Comparison of ENCODE assay signal across 7 mouse cellular contexts in genomic region chr14:79203496-79204158, GRCm38 (mm10). TPM values are rescaled to one million over a fixed set of nuclear protein-coding genes. Genes with fewer than 3 reads are reported as not detected.
DNase-seq lines count a peak whose midpoint lies in the region; ATAC-seq and TF ChIP-seq lines count a peak whose summit lies in the region.

No protein-coding gene starts in this region.

- 30% methylated on average over 12 of the region's 12 CpGs for WGBS in lung, postnatal 0 days
- WGBS in embryonic facial prominence, embryonic 14.5 days, result 12% methylated on average over 12 of the region's 12 CpGs
- 12% methylated on average over 12 of the region's 12 CpGs for WGBS in hindbrain, postnatal 0 days
- 22% methylated on average over 12 of the region's 12 CpGs for WGBS in olfactory bulb, adult 2 months

- H3K36me3 ChIP-seq in lung, postnatal 0 days (ENCODE audit: insufficient read depth, low read length), result 0 out of 2 replicates have a peak, but pooled peaks cover 4% of the 10 kb centered on the region
- no peaks in the 10 kb centered on the region for H3K36me3 ChIP-seq in embryonic facial prominence, embryonic 14.5 days (ENCODE audit: control insufficient read depth, insufficient read depth, low read length)
- no peaks in the 10 kb centered on the region for H3K36me3 ChIP-seq in hindbrain, postnatal 0 days (ENCODE audit: insufficient read depth, low read length)

- no peak overlapping the region for H3K9ac ChIP-seq in lung, postnatal 0 days (replicated peaks; ENCODE audit: low read depth)
- peak overlapping the region; percentile 15; the same call in 1 of the 2 replicates for H3K9ac ChIP-seq in embryonic facial prominence, embryonic 14.5 days (ENCODE audit: low read depth, low read length)
- no peak overlapping the region for H3K9ac ChIP-seq in hindbrain, postnatal 0 days (replicated peaks; ENCODE audit: low read length)

- TF ChIP-seq CTCF in lung, postnatal 0 days (IDR thresholded peaks at IDR 0.05), result no peak
- no peak for TF ChIP-seq CTCF in hindbrain, postnatal 0 days (IDR thresholded peaks at IDR 0.05; ENCODE audit: low read depth)
- TF ChIP-seq CTCF in olfactory bulb, adult 2 months (IDR thresholded peaks at IDR 0.05; ENCODE audit: insufficient read depth, low read depth, low read length), result no peak

- peak; percentile 25 for ATAC-seq in lung, postnatal 0 days
- peak; percentile 87 for ATAC-seq in embryonic facial prominence, embryonic 14.5 days (ENCODE audit: low read depth)
- peak; percentile 86 for ATAC-seq in hindbrain, postnatal 0 days
- ATAC-seq in granulocyte monocyte progenitor cell, adult 5-6 weeks (replicated peaks; ENCODE audit: poor library complexity, severe bottlenecking), result no peak

- no peak for TF ChIP-seq POLR2A in olfactory bulb, adult 2 months (IDR thresholded peaks at IDR 0.05; ENCODE audit: insufficient read depth, low read depth, low read length)

- H3K27me3 ChIP-seq in lung, postnatal 0 days (replicated peaks; ENCODE audit: insufficient read depth, low read length), result no peaks in the 10 kb centered on the region
- no peaks in the 10 kb centered on the region for H3K27me3 ChIP-seq in embryonic facial prominence, embryonic 14.5 days (replicated peaks; ENCODE audit: control insufficient read depth, insufficient read depth, low read length)
- H3K27me3 ChIP-seq in hindbrain, postnatal 0 days (ENCODE audit: insufficient read depth, low read length), result no peaks in the 10 kb centered on the region

- H3K4me2 ChIP-seq in lung, postnatal 0 days (replicated peaks; ENCODE audit: low read depth, low read length), result no peak overlapping the region
- H3K4me2 ChIP-seq in embryonic facial prominence, embryonic 14.5 days (ENCODE audit: low read depth, low read length), result peak overlapping the region; percentile 21; the same call in 1 of the 2 replicates
- no peak overlapping the region for H3K4me2 ChIP-seq in hindbrain, postnatal 0 days (ENCODE audit: low read depth, low read length)

- TF ChIP-seq EP300 in lung, postnatal 0 days (IDR thresholded peaks at IDR 0.05), result no peak

- peak overlapping the region; percentile 62 for H3K27ac ChIP-seq in lung, postnatal 0 days (ENCODE audit: low read length)
- H3K27ac ChIP-seq in embryonic facial prominence, embryonic 14.5 days (replicated peaks; ENCODE audit: low read depth, low read length), result peak overlapping the region; percentile 69
- peak overlapping the region; percentile 74 for H3K27ac ChIP-seq in hindbrain, postnatal 0 days
- peak overlapping the region; percentile 49 for H3K27ac ChIP-seq in olfactory bulb, adult 2 months (ENCODE audit: insufficient read depth, low read depth, low read length)

- peaks cover 15% of the 10 kb centered on the region; the same call in 1 of the 2 replicates for H3K4me1 ChIP-seq in lung, postnatal 0 days (ENCODE audit: insufficient read depth, low read depth, low read length)
- peaks cover 56% of the 10 kb centered on the region for H3K4me1 ChIP-seq in embryonic facial prominence, embryonic 14.5 days (ENCODE audit: control insufficient read depth, insufficient read depth, low read length)
- H3K4me1 ChIP-seq in hindbrain, postnatal 0 days (ENCODE audit: insufficient read depth, low read length), result peaks cover 8% of the 10 kb centered on the region
- H3K4me1 ChIP-seq in olfactory bulb, adult 2 months (ENCODE audit: control insufficient read depth, insufficient read depth, low read length), result peaks cover 25% of the 10 kb centered on the region

- no peaks in the 10 kb centered on the region for H3K9me3 ChIP-seq in lung, postnatal 0 days (ENCODE audit: low read length)
- H3K9me3 ChIP-seq in embryonic facial prominence, embryonic 14.5 days (ENCODE audit: control insufficient read depth, low read length), result no peaks in the 10 kb centered on the region
- no peaks in the 10 kb centered on the region for H3K9me3 ChIP-seq in hindbrain, postnatal 0 days (ENCODE audit: low read length)

- no peak for DNase-seq in lung, postnatal 0 days (ENCODE audit: low spot score)
- no peak for DNase-seq in lung, adult 18-20 months
- peak; percentile 91 for DNase-seq in embryonic facial prominence, embryonic 14.5 days (ENCODE audit: low spot score)
- DNase-seq in hindbrain, postnatal 0 days (ENCODE audit: low spot score), result peak; percentile 71
- no peak for DNase-seq in cerebellum, postnatal 4 days (ENCODE audit: low spot score in 2 of 2)

- H3K4me3 ChIP-seq in lung, postnatal 0 days (ENCODE audit: low read depth, low read length), result no peak overlapping the region
- H3K4me3 ChIP-seq in embryonic facial prominence, embryonic 14.5 days (ENCODE audit: low read depth, low read length), result no peak overlapping the region
- no peak overlapping the region for H3K4me3 ChIP-seq in hindbrain, postnatal 0 days (ENCODE audit: low read length)
- no peak overlapping the region for H3K4me3 ChIP-seq in olfactory bulb, adult 2 months (ENCODE audit: insufficient read depth, low read depth, low read length)

RNA-seq across cellular contexts. Expression of gene Zfp957, which starts 43.5 kb away (rescaled TPM):
- not detected in 2 replicates for polyA plus RNA-seq in lung, postnatal 0 days (2015; fragmentation: Nextera tagmentation; extraction: Ambion mirVana)
- not detected in 2 replicates for polyA plus RNA-seq in embryonic facial prominence, embryonic 14.5 days (2014; fragmentation: Nextera tagmentation; extraction: Ambion mirVana)
- not detected in 2 replicates for total RNA-seq in hindbrain, postnatal 0 days (2014; rRNA removed)
- not detected in 2 replicates for polyA plus RNA-seq in hindbrain, postnatal 0 days (2015; fragmentation: Nextera tagmentation; extraction: Ambion mirVana)
- not detected in 2 replicates for polyA plus RNA-seq in olfactory bulb, adult 2 months (2012; ENCODE audit: insufficient read depth, insufficient read length, low replicate concordance, missing spikeins)
- total RNA-seq in granulocyte monocyte progenitor cell, adult 5-6 weeks (2014; fragmentation: Nextera tagmentation), result not detected in 2 replicates
- not detected in 2 replicates for total RNA-seq in granulocyte monocyte progenitor cell, adult 5-6 weeks (2017)

Comparison
In these comparisons a context has a peak if more than half of its experiments do, and no peak if none do; other contexts are left out.
1. DNase-seq: peak in embryonic facial prominence, embryonic 14.5 days (single experiment) and hindbrain, postnatal 0 days (single experiment); none in lung, postnatal 0 days (single experiment), lung, adult 18-20 months (0 of 2) and cerebellum, postnatal 4 days (0 of 2).
2. Peak in every context shown above with its lines, with median percentiles within 50 percentile points of each other: H3K27ac ChIP-seq.